Mouse (Mus musculus): ENCODE results near the gene Casd1. TPM values are rescaled to one million over a fixed set of nuclear protein-coding genes. Genes with fewer than 3 reads are reported as not detected.

The Casd1 gene
- 84.3 and 89.6 TPM in 2 replicates for polyA plus RNA-seq (2016; fragmentation: Nextera tagmentation; extraction: Ambion mirVana)

GRCm38 (mm10) chr6:4600658-4601296 lies at the start of gene Casd1:
TSS of gene Casd1 (plus strand) at chr6:4600839.
- WGBS, result under 1% methylated on average over 64 of the region's 64 CpGs
- Histone ChIP-seq H3K27me3 (ENCODE audit: low read depth, poor library complexity, severe bottlenecking) (no peaks in the 10 kb centered on the region), H3K9me3 (replicated peaks) (no peaks in the 10 kb centered on the region), H3K4me3 (peak within 1 kb of the TSS; percentile 84), H3K36me3 (no peaks in the 10 kb centered on the region), H3K27ac (peak within 1 kb of the TSS; percentile 99), H3K4me1 (peaks cover 64% of the 10 kb centered on the region)
- peak; percentile 84 for DNase-seq (ENCODE audit: low spot score)

- Histone ChIP-seq H3K27me3 (ENCODE audit: low read depth, poor library complexity, severe bottlenecking) (no peaks in the 10 kb centered on the region), H3K9me3 (replicated peaks) (no peaks in the 10 kb centered on the region), H3K36me3 (no peaks in the 10 kb centered on the region), H3K27ac (peak overlapping the region; percentile 83), H3K4me3 (no peak overlapping the region), H3K4me1 (peaks cover 73% of the 10 kb centered on the region)
- 81% methylated on average over 6 of the region's 6 CpGs for WGBS
- DNase-seq (ENCODE audit: low spot score), result no peak
These were observed 45.3 kb upstream of the Casd1 start for GRCm38 (mm10) chr6:4555366-4555765.

DNA sequence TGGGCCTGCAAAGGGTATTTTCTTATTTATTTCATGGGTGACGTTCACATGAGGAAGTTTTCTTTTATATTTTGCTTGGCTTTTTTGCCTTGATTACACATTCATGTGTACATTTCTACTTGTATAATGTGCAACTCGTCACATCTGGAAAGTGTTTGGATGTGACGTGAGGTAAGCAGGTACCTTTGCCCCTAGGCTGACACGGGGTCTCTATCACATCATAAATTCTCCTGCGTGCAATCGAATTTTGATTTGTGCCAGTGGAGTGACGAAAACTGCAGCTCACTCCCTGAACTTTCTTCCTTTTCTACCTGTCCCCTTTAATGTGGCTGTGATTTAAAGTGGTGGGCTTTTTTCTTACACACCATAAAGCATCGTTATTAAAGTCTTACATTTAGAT lies 43.6 kb upstream of the Casd1 start:
- DNase-seq (ENCODE audit: low spot score), result peak; percentile 89
- H3K4me3 ChIP-seq, result 0 out of 2 replicates have a peak overlapping the region, but pooled peaks have one; percentile 14
- no peaks in the 10 kb centered on the region for H3K27me3 ChIP-seq (ENCODE audit: low read depth, poor library complexity, severe bottlenecking)
- H3K9me3 ChIP-seq (replicated peaks), result no peaks in the 10 kb centered on the region
- H3K27ac ChIP-seq, result peak overlapping the region; percentile 83
- H3K36me3 ChIP-seq, result no peaks in the 10 kb centered on the region
- H3K4me1 ChIP-seq, result peaks cover 84% of the 10 kb centered on the region
- 17% methylated on average over 8 of the region's 8 CpGs for WGBS

- Histone ChIP-seq H3K4me3 (peak overlapping the region; percentile 14; the same call in 1 of the 2 replicates), H3K9me3 (replicated peaks) (no peaks in the 10 kb centered on the region), H3K27ac (peak overlapping the region; percentile 83), H3K4me1 (peaks cover 84% of the 10 kb centered on the region), H3K27me3 (ENCODE audit: low read depth, poor library complexity, severe bottlenecking) (no peaks in the 10 kb centered on the region), H3K36me3 (no peaks in the 10 kb centered on the region)
- WGBS, result 2% methylated on average over 7 of the region's 7 CpGs
- peak; percentile 84 for DNase-seq (ENCODE audit: low spot score)
These were observed 43.0 kb upstream of the Casd1 start for GRCm38 (mm10) chr6:4557678-4558077.

DNA sequence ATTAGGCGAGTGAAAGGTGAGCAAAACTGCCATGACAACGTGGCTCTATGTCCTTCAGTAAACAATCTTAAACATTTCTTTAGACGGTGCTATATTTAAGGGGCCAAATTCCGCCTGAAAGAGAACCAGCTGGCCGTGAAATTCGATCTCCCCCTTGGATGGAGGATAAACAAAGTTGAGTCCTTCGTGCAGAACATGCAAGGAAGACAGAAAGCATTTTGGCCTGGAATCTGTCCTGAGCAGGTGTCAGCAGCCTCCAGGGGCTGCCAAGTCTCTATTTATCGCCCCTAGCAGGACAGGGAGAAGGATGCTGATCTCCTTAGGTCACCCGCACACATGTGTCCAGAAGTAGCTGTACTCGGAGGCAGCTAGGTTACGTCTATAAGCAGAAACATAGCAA lies 39.5 kb upstream of the Casd1 start:
- WGBS, result 7% methylated on average over 11 of the region's 11 CpGs
- Histone ChIP-seq H3K27ac (peak overlapping the region; percentile 83), H3K9me3 (replicated peaks) (no peaks in the 10 kb centered on the region), H3K27me3 (ENCODE audit: low read depth, poor library complexity, severe bottlenecking) (no peaks in the 10 kb centered on the region), H3K4me3 (0 out of 2 replicates have a peak overlapping the region, but pooled peaks have one; percentile 20), H3K4me1 (peaks cover 61% of the 10 kb centered on the region), H3K36me3 (no peaks in the 10 kb centered on the region)
- peak; percentile 72 for DNase-seq (ENCODE audit: low spot score)

DNA sequence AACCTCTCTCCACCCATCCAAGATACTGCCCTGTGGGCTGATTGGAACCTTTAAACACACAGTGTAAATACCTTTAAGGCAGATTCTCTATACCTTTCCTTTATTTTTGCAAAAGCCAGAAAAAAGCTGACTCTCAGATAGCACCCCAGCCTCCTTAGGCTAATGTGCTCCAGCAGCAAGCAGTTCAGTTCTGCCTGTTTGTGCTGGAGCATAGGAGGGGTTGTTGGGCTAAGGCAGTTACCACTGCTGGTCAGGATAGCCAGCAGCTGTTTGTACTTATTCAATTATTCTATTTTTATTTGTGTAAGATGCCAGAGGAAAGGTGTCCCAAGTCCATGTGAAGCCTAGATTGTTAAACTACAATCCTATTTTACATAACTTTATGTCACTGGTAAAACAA lies 39.0 kb upstream of the Casd1 start:
- H3K4me3 ChIP-seq, result 0 out of 2 replicates have a peak overlapping the region, but pooled peaks have one; percentile 20
- peak overlapping the region; percentile 83 for H3K27ac ChIP-seq

DNA sequence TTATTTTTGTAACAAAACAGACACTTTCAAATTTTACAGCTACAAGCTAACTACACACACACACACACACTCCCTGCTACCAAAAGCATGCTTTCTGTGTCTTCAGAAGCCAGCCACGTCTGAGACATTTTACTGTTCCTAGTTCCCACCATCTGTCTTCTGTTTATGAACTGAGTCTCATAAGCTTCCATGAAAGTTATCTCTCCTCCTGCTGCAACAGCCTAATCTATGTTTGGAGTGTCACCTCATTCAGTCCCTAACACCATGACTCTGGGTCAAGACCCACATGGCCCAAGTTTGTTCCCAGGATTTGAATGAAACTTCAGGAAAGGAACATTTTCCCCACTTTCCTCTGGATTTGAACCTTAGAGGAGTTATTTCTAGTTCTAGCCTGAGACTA lies 38.2 kb upstream of the Casd1 start:
- no peaks in the 10 kb centered on the region for H3K36me3 ChIP-seq
- H3K4me3 ChIP-seq, result no peak overlapping the region
- 3% methylated on average over 1 of the region's 1 CpGs for WGBS
- no peaks in the 10 kb centered on the region for H3K9me3 ChIP-seq (replicated peaks)
- H3K4me1 ChIP-seq, result peaks cover 53% of the 10 kb centered on the region
- H3K27me3 ChIP-seq (ENCODE audit: low read depth, poor library complexity, severe bottlenecking), result no peaks in the 10 kb centered on the region
- DNase-seq (ENCODE audit: low spot score), result no peak
- peak overlapping the region; percentile 78 for H3K27ac ChIP-seq

More for the DNA sequence above, 39.0 kb upstream of the Casd1 start:
- H3K4me1 ChIP-seq, result peaks cover 60% of the 10 kb centered on the region
- no peaks in the 10 kb centered on the region for H3K9me3 ChIP-seq (replicated peaks)
- H3K36me3 ChIP-seq, result no peaks in the 10 kb centered on the region
- no peaks in the 10 kb centered on the region for H3K27me3 ChIP-seq (ENCODE audit: low read depth, poor library complexity, severe bottlenecking)
- no peak for DNase-seq (ENCODE audit: low spot score)

- no peak overlapping the region; the same call in 1 of the 2 replicates for H3K27ac ChIP-seq
- no peaks in the 10 kb centered on the region for H3K36me3 ChIP-seq
- no peaks in the 10 kb centered on the region for H3K27me3 ChIP-seq (ENCODE audit: low read depth, poor library complexity, severe bottlenecking)
- no peak overlapping the region for H3K4me3 ChIP-seq
- no peaks in the 10 kb centered on the region for H3K9me3 ChIP-seq (replicated peaks)
- no peak for DNase-seq (ENCODE audit: low spot score)
- peaks cover 42% of the 10 kb centered on the region for H3K4me1 ChIP-seq
- 58% methylated on average over 5 of the region's 5 CpGs for WGBS
These were observed 37.2 kb upstream of the Casd1 start for GRCm38 (mm10) chr6:4563477-4563876.

DNA sequence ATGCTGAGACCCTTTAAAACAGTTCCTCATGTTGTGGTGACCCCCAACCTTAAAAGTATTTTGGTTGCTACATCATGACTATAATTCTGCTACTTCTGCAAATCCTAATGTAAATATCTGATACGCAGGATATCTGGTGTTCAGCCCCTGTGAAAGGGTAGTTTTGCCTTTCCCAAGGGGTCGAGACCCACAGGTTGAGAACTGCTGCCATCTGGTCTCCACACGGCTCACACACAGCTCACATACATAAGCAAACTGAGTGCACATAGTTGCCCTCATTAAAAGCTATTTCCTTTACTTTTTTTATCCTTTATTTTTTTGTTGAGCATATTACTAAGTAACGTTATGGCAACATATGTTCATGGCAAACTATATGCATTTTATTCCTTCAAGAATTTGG lies 30.2 kb upstream of the Casd1 start:
- Histone ChIP-seq H3K4me3 (no peak overlapping the region), H3K36me3 (no peaks in the 10 kb centered on the region), H3K9me3 (replicated peaks) (no peaks in the 10 kb centered on the region), H3K27me3 (ENCODE audit: low read depth, poor library complexity, severe bottlenecking) (no peaks in the 10 kb centered on the region), H3K27ac (peak overlapping the region; percentile 84), H3K4me1 (peaks cover 31% of the 10 kb centered on the region)
- DNase-seq (ENCODE audit: low spot score), result peak; percentile 79
- WGBS, result 41% methylated on average over 4 of the region's 4 CpGs

GRCm38 (mm10) chr6:4577756-4578155 lies 22.9 kb upstream of the Casd1 start:
- Histone ChIP-seq H3K27ac (no peak overlapping the region), H3K27me3 (ENCODE audit: low read depth, poor library complexity, severe bottlenecking) (no peaks in the 10 kb centered on the region), H3K4me1 (peaks cover 38% of the 10 kb centered on the region), H3K9me3 (replicated peaks) (no peaks in the 10 kb centered on the region), H3K36me3 (no peaks in the 10 kb centered on the region), H3K4me3 (no peak overlapping the region)
- WGBS, result 77% methylated on average over 5 of the region's 5 CpGs
- no peak for DNase-seq (ENCODE audit: low spot score)

DNA sequence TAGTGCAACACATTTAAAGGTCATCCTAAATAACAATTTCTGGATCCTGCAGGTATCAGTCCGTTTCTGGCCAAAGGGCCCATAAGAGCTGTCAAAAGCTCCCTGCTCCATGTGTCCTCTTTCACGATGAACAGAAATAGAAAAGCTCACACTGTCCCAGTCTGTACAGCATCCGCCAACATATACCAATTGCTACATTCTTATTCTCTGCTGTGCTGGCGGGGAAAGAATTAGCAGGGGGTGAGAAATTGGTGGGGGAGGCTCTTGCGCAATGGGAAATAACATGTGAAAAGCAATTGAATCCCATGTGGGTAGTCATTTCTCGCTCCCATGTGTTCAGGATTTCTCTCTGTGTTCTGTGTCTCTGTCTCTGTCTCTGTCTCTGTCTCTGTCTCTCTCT lies 22.3 kb upstream of the Casd1 start:
- no peak for DNase-seq (ENCODE audit: low spot score)
- Histone ChIP-seq H3K27me3 (ENCODE audit: low read depth, poor library complexity, severe bottlenecking) (no peaks in the 10 kb centered on the region), H3K4me1 (peaks cover 44% of the 10 kb centered on the region), H3K36me3 (no peaks in the 10 kb centered on the region), H3K27ac (no peak overlapping the region), H3K4me3 (no peak overlapping the region), H3K9me3 (replicated peaks) (no peaks in the 10 kb centered on the region)
- WGBS, result 87% methylated on average over 6 of the region's 6 CpGs

DNA sequence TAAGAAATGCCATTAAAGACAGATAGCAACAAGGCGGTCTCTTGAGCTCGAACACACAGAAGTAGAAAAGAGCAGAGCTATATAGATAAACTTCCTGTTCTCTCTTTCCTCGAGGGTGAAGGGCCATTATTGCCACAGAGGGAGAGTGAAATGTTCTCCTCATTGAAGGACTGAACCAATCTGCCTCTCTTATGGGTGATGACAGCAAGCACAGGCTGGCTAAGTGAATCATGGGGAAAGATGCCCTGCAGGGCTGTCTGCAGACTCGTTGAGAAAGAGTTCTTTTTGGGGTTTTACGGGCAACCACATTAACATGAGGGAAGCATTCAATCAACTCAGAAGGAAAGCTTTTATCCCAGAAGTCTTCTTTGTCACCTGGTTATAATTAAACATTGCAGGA lies 21.0 kb upstream of the Casd1 start:
- DNase-seq (ENCODE audit: low spot score), result no peak
- Histone ChIP-seq H3K4me1 (peaks cover 48% of the 10 kb centered on the region), H3K9me3 (replicated peaks) (no peaks in the 10 kb centered on the region), H3K4me3 (no peak overlapping the region), H3K36me3 (no peaks in the 10 kb centered on the region), H3K27ac (0 out of 2 replicates have a peak overlapping the region, but pooled peaks have one; percentile 12), H3K27me3 (ENCODE audit: low read depth, poor library complexity, severe bottlenecking) (no peaks in the 10 kb centered on the region)
- WGBS, result 33% methylated on average over 5 of the region's 5 CpGs

- 39% methylated on average over 6 of the region's 6 CpGs for WGBS
- H3K27me3 ChIP-seq (ENCODE audit: low read depth, poor library complexity, severe bottlenecking), result no peaks in the 10 kb centered on the region
- H3K4me1 ChIP-seq, result peaks cover 45% of the 10 kb centered on the region
- peak overlapping the region; percentile 68 for H3K27ac ChIP-seq
- no peaks in the 10 kb centered on the region for H3K9me3 ChIP-seq (replicated peaks)
- H3K4me3 ChIP-seq, result no peak overlapping the region
- no peak for DNase-seq (ENCODE audit: low spot score)
- no peaks in the 10 kb centered on the region for H3K36me3 ChIP-seq
These were observed 17.2 kb upstream of the Casd1 start for GRCm38 (mm10) chr6:4583485-4583884.
